Mouse (Mus musculus): ENCODE results near the gene Fam120c. TPM values are rescaled to one million over a fixed set of nuclear protein-coding genes. Genes with fewer than 3 reads are reported as not detected.

Fam120c gene
- polyA plus RNA-seq, 1 experiment = 3.8 TPM

DNA sequence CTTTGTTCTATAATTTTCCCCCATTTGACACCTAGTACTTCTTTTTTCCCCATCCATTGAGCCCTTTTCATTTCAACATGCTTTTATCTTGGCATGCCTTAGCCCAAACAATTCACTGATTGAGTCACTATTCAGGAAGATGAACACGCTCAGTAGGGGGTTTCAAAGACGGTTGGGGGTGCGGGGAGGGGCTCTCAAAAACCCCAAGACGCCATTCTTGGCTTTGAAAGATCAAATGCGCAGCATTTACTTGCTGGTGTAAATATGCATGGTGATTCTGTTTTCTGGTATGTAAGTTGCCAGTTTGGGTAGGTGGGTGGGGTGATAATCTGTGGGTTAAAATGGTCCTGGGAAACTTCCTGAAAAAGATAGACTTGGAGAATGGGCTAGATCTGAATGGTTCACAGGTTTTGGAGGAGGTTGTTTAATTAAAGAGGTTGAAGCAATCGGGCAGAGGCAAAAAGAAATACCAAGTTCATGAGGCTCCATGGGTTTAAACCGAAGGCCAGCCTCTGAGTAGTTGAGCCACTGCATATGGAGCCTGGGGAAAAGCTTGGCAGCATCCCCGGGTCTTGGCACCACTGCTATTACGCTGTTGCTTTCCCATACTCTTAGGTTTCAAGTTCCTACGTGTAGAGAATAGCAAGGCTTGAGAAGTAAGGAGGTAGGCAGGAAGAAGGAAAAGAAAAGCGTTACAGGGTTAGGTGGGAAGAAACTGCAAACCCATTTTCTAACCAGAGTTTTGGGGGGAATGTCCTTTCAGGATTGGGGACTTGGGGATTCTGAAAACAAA lies 1.6 kb downstream of the Fam120c start:
- no peak overlapping the region for H3K27ac ChIP-seq (ENCODE audit: control insufficient read depth, insufficient read depth, low read length)
- H3K36me3 ChIP-seq (ENCODE audit: control insufficient read depth, insufficient read depth, low read length) = no peaks in the 10 kb centered on the region
- 57% methylated on average over 11 of the region's 11 CpGs for WGBS
- H3K4me3 ChIP-seq (ENCODE audit: control insufficient read depth, insufficient read depth, low read length) = no peak overlapping the region
- no peaks in the 10 kb centered on the region for H3K27me3 ChIP-seq (ENCODE audit: control insufficient read depth, insufficient read depth, low read length)
- no peak for TF ChIP-seq POLR2A (IDR thresholded peaks at IDR 0.05; ENCODE audit: control insufficient read depth, extremely low read depth, insufficient read depth, low read length, poor library complexity)
- TF ChIP-seq CTCF (IDR thresholded peaks at IDR 0.05; ENCODE audit: borderline replicate concordance, control insufficient read depth, extremely low read depth, insufficient read depth, low read length, poor library complexity) = no peak
- DNase-seq = no peak
- peaks cover 6% of the 10 kb centered on the region for H3K4me1 ChIP-seq (replicated peaks; ENCODE audit: control insufficient read depth, insufficient read depth, low read length)

DNA sequence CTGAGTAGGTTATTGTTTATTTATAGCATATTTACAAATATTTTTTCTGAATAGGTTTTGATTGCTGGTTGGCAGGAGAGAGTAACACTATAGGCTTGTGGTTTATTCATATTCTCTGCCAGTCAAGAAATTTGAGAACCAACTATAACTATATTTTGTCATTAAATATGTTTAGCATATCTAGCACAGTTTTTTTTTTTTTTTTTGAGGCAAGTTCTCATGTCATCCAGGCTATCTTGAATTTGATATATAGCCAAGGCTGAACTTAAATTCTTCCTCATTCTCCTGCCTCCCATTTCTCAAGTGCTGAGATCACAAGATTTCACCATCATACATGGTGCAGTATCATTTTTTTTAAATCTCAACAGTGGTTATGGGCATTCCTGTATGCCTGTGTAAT lies 3.3 kb downstream of the Fam120c start:
- TF ChIP-seq CTCF (IDR thresholded peaks at IDR 0.05; ENCODE audit: borderline replicate concordance, control insufficient read depth, extremely low read depth, insufficient read depth, low read length, poor library complexity) = no peak
- TF ChIP-seq POLR2A (IDR thresholded peaks at IDR 0.05; ENCODE audit: control insufficient read depth, extremely low read depth, insufficient read depth, low read length, poor library complexity) = no peak
- Histone ChIP-seq H3K4me3 (ENCODE audit: control insufficient read depth, insufficient read depth, low read length) (no peak overlapping the region), H3K4me1 (replicated peaks; ENCODE audit: control insufficient read depth, insufficient read depth, low read length) (peaks cover 6% of the 10 kb centered on the region), H3K27me3 (ENCODE audit: control insufficient read depth, insufficient read depth, low read length) (no peaks in the 10 kb centered on the region), H3K36me3 (ENCODE audit: control insufficient read depth, insufficient read depth, low read length) (no peaks in the 10 kb centered on the region), H3K27ac (ENCODE audit: control insufficient read depth, insufficient read depth, low read length) (no peak overlapping the region)
- no peak for DNase-seq

DNA sequence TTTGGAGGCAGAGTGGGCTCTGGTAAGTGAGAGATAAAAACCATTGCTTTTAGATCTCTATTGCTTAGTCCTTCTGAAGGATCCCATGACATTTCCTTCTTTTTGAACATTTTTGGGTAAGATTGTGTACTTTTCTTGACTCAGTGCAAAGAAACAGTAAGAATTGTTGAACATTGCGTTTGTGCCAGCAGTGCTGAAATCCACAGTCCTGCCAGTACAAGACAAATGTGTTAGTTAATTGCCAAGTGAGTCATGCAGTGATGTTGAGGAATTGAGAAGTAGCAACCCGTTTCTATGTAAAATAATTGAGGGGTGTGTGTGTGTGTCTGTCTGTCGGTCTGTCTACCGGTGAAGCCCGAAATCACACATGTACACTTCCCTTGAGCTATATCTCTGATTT lies 5.3 kb downstream of the Fam120c start:
- Histone ChIP-seq H3K4me1 (replicated peaks; ENCODE audit: control insufficient read depth, insufficient read depth, low read length) (peaks cover 6% of the 10 kb centered on the region), H3K27me3 (ENCODE audit: control insufficient read depth, insufficient read depth, low read length) (no peaks in the 10 kb centered on the region), H3K36me3 (ENCODE audit: control insufficient read depth, insufficient read depth, low read length) (no peaks in the 10 kb centered on the region), H3K27ac (ENCODE audit: control insufficient read depth, insufficient read depth, low read length) (no peak overlapping the region), H3K4me3 (ENCODE audit: control insufficient read depth, insufficient read depth, low read length) (no peak overlapping the region)
- WGBS = 95% methylated on average over 5 of the region's 5 CpGs
- no peak for TF ChIP-seq POLR2A (IDR thresholded peaks at IDR 0.05; ENCODE audit: control insufficient read depth, extremely low read depth, insufficient read depth, low read length, poor library complexity)
- TF ChIP-seq CTCF (IDR thresholded peaks at IDR 0.05; ENCODE audit: borderline replicate concordance, control insufficient read depth, extremely low read depth, insufficient read depth, low read length, poor library complexity) = no peak
- no peak for DNase-seq

DNA sequence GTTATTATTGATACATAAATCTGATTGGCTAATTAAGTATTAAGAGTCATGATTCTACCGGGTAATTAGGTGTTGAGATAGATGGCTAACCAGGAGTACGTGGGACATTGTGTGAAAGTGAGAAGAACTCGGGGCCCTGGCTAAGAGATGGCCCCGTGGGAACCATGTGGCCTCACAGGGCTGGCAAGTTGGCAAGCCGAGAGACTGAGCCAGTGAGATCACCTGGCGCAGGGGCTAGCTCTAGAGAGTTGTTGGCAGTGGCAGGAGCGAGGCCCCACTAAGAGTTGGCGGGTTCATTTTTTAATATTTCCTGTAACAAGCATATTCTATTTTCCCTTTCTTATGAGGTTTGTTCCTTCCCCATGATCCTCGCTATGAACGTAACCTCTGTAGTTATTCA lies 74.8 kb downstream of the Fam120c start:
- 95% methylated on average over 10 of the region's 10 CpGs for WGBS
- Histone ChIP-seq H3K27ac (ENCODE audit: control insufficient read depth, insufficient read depth, low read length) (no peak overlapping the region), H3K36me3 (ENCODE audit: control insufficient read depth, insufficient read depth, low read length) (no peaks in the 10 kb centered on the region), H3K27me3 (ENCODE audit: control insufficient read depth, insufficient read depth, low read length) (no peaks in the 10 kb centered on the region), H3K4me1 (replicated peaks; ENCODE audit: control insufficient read depth, insufficient read depth, low read length) (no peaks in the 10 kb centered on the region), H3K4me3 (ENCODE audit: control insufficient read depth, insufficient read depth, low read length) (no peak overlapping the region)
- TF ChIP-seq POLR2A (IDR thresholded peaks at IDR 0.05; ENCODE audit: control insufficient read depth, extremely low read depth, insufficient read depth, low read length, poor library complexity) (no peak), CTCF (IDR thresholded peaks at IDR 0.05; ENCODE audit: borderline replicate concordance, control insufficient read depth, extremely low read depth, insufficient read depth, low read length, poor library complexity) (no peak)
- no peak for DNase-seq

DNA sequence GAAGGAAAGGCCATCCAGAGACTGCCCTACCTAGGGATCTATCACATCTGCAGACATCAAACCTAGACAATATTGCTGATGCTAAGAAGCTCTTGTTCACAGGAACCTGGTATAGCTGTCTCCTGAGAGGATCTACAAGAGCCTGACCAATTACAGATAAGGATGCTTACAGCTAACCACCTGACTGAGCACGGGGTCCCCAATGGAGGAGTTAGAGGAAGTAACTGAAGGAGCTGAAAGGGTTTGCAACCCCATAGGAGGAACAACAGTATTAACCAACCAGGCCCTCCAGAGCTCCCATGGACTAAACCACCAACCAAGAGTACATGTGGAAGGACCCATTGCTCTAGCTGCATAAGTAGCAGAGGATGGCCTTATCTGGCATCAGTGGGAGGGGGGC lies 76.8 kb downstream of the Fam120c start:
- Histone ChIP-seq H3K36me3 (ENCODE audit: control insufficient read depth, insufficient read depth, low read length) (no peaks in the 10 kb centered on the region), H3K27ac (ENCODE audit: control insufficient read depth, insufficient read depth, low read length) (no peak overlapping the region), H3K4me1 (replicated peaks; ENCODE audit: control insufficient read depth, insufficient read depth, low read length) (no peaks in the 10 kb centered on the region), H3K27me3 (ENCODE audit: control insufficient read depth, insufficient read depth, low read length) (no peaks in the 10 kb centered on the region), H3K4me3 (ENCODE audit: control insufficient read depth, insufficient read depth, low read length) (no peak overlapping the region)
- 93% methylated on average over 1 of the region's 1 CpGs for WGBS
- DNase-seq = no peak
- TF ChIP-seq CTCF (IDR thresholded peaks at IDR 0.05; ENCODE audit: borderline replicate concordance, control insufficient read depth, extremely low read depth, insufficient read depth, low read length, poor library complexity) (no peak), POLR2A (IDR thresholded peaks at IDR 0.05; ENCODE audit: control insufficient read depth, extremely low read depth, insufficient read depth, low read length, poor library complexity) (no peak)

DNA sequence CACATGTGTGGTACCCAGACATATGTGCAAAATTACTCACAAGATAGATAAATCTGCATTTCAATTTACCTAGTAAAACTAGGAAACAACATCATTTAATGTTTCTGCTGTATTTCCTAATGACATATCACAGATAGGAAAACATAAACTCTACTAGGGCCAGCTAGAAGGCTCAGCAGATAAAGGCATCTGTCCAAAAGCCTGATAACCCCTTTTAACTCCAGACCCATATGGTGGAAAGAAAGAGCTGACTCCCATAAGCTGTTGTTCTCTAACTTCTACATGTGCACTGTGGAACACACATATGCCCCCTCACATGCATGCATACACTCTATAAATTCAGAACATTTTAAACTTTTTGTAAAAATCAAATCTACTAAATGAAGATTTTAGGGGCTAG lies 99.7 kb downstream of the Fam120c start:
- H3K27me3 ChIP-seq (ENCODE audit: control insufficient read depth, insufficient read depth, low read length) = no peaks in the 10 kb centered on the region
- DNase-seq = no peak
- TF ChIP-seq POLR2A (IDR thresholded peaks at IDR 0.05; ENCODE audit: control insufficient read depth, extremely low read depth, insufficient read depth, low read length, poor library complexity) (no peak), CTCF (IDR thresholded peaks at IDR 0.05; ENCODE audit: borderline replicate concordance, control insufficient read depth, extremely low read depth, insufficient read depth, low read length, poor library complexity) (no peak)
- H3K36me3 ChIP-seq (ENCODE audit: control insufficient read depth, insufficient read depth, low read length) = no peaks in the 10 kb centered on the region
- H3K4me3 ChIP-seq (ENCODE audit: control insufficient read depth, insufficient read depth, low read length) = no peak overlapping the region
- H3K4me1 ChIP-seq (replicated peaks; ENCODE audit: control insufficient read depth, insufficient read depth, low read length) = no peaks in the 10 kb centered on the region
- H3K27ac ChIP-seq (ENCODE audit: control insufficient read depth, insufficient read depth, low read length) = no peak overlapping the region

DNA sequence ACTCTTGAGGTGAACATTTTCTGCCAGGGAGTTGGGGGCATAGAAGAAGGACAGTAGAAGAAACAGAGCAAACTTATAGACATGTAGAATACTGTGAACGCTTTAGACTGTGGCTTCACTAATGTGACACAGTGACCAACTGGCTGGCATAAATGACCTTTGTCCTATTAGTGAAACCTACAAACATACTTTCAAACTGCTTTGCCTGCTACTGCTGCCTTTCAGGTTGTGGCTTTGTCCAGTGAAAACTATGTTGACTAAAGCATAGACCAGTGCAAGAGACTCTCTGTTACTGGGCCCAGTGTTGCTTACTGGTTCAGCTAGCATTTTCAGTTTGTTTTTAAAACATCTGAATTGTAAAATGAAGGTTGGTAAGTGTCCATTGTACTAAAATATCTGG lies 100.2 kb downstream of the Fam120c start:
- Histone ChIP-seq H3K36me3 (ENCODE audit: control insufficient read depth, insufficient read depth, low read length) (no peaks in the 10 kb centered on the region), H3K4me1 (replicated peaks; ENCODE audit: control insufficient read depth, insufficient read depth, low read length) (no peaks in the 10 kb centered on the region), H3K4me3 (ENCODE audit: control insufficient read depth, insufficient read depth, low read length) (no peak overlapping the region), H3K27ac (ENCODE audit: control insufficient read depth, insufficient read depth, low read length) (no peak overlapping the region), H3K27me3 (ENCODE audit: control insufficient read depth, insufficient read depth, low read length) (no peaks in the 10 kb centered on the region)
- WGBS = 100% methylated on average over 1 of the region's 1 CpGs
- no peak for DNase-seq
- no peak for TF ChIP-seq CTCF (IDR thresholded peaks at IDR 0.05; ENCODE audit: borderline replicate concordance, control insufficient read depth, extremely low read depth, insufficient read depth, low read length, poor library complexity)
- TF ChIP-seq POLR2A (IDR thresholded peaks at IDR 0.05; ENCODE audit: control insufficient read depth, extremely low read depth, insufficient read depth, low read length, poor library complexity) = no peak
